Comparison of ENCODE assay signal across 26 mouse cellular contexts in the genomic region with DNA sequence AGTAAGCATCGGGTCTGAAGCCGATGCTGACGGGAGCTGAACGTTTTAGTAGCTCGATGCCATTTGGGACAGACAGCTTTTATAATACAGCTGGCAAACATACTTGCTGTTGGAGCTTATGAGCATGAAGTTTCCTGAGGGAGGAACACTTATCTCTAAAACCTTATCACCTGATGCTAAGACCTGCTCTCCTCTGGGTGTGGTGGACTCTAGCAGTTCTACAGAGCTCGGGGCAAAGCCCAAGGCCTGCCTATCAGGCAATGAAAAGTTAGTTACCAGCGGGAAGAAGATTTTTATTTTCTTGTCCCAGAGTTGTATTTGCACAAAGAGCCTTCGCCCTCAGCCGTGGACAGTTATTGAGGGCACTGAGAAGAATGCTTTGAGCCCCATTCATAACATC. TPM values are rescaled to one million over a fixed set of nuclear protein-coding genes. Genes with fewer than 3 reads are reported as not detected.
DNase-seq lines count a peak whose midpoint lies in the region; ATAC-seq and TF ChIP-seq lines count a peak whose summit lies in the region.
"Had no signal": no experiment of that assay in that cellular context is flagged by ENCODE, and none has a peak within 500 bp of the region (broad histone marks: within the 10 kb centered on the region; RNA-seq: fewer than 3 reads in every experiment).

No protein-coding gene starts in this region.

- peak; percentile 88 for ATAC-seq in intestine, embryonic 16.5 days
- ATAC-seq: CD4-positive, CD25-positive, alpha-beta regulatory T cell, adult 4 months; forebrain, embryonic 14.5 days; forebrain, embryonic 16.5 days had no signal

- H3K79me2 ChIP-seq in MEL (ENCODE audit: control insufficient read depth, insufficient read depth, low read length, poor library complexity), result no peaks in the 10 kb centered on the region

- H3K4me3 ChIP-seq in MEL (ENCODE audit: control insufficient read depth in 1 of 2, insufficient read depth in 1 of 2, low read depth in 2 of 2, low read length in 2 of 2), result no peak overlapping the region
- no peak overlapping the region for H3K4me3 ChIP-seq in intestine, embryonic 16.5 days (ENCODE audit: low read length)
- no peak overlapping the region for H3K4me3 ChIP-seq in small intestine, adult 2 months (ENCODE audit: low read depth, low read length)
- H3K4me3 ChIP-seq: embryonic facial prominence, embryonic 13.5 days; embryonic facial prominence, embryonic 15.5 days; erythroblast, embryonic 14.5 days; forebrain, embryonic 10.5 days; forebrain, embryonic 12.5 days had no signal

- peaks cover 0 to 1% of the 10 kb centered on the region in 2 experiments; a peak in 1 of 4 replicates for H3K27me3 ChIP-seq in MEL (ENCODE audit: control insufficient read depth in 1 of 2, insufficient read depth in 2 of 2, low read length in 2 of 2)
- no peaks in the 10 kb centered on the region for H3K27me3 ChIP-seq in intestine, embryonic 16.5 days (replicated peaks; ENCODE audit: control insufficient read depth, insufficient read depth, low read length)
- H3K27me3 ChIP-seq in small intestine, adult 2 months (ENCODE audit: control insufficient read depth, insufficient read depth, low read length), result no peaks in the 10 kb centered on the region
- H3K27me3 ChIP-seq: CH12.LX; embryonic facial prominence, embryonic 13.5 days; embryonic facial prominence, embryonic 15.5 days; forebrain, embryonic 12.5 days had no signal

- no peak for DNase-seq in MEL (ENCODE audit: low read depth, low spot score)
- DNase-seq in lung, adult 18-20 months, result no peak
- DNase-seq in urinary bladder, postnatal 36 days (ENCODE audit: low spot score in 2 of 2), result no peak
- DNase-seq: adrenal gland, adult 2 months; adrenal gland, postnatal 10 days; adrenal gland, postnatal 25 days; B cell, adult 2 months; cerebellum, adult 11 months; cerebellum, adult 18-20 months; cerebellum, adult 8-10 months; cerebellum, adult 9-11 months; cerebellum, postnatal 14 days; cerebellum, postnatal 36 days; embryo, embryonic 11 days had no signal

- WGBS in intestine, embryonic 16.5 days, result 68% methylated on average over 9 of the region's 9 CpGs
- WGBS in small intestine, adult 2 months, result 36% methylated on average over 9 of the region's 9 CpGs

- H3K27ac ChIP-seq in MEL (ENCODE audit: control insufficient read depth, low read depth, low read length), result no peak overlapping the region
- 0 out of 2 replicates have a peak overlapping the region, but pooled peaks have one; percentile 23 for H3K27ac ChIP-seq in intestine, embryonic 16.5 days (ENCODE audit: low read length)
- H3K27ac ChIP-seq in small intestine, adult 2 months (ENCODE audit: insufficient read depth, low read depth, low read length), result peak overlapping the region; percentile 90
- H3K27ac ChIP-seq: embryonic facial prominence, embryonic 13.5 days; embryonic facial prominence, embryonic 15.5 days; forebrain, embryonic 10.5 days; forebrain, embryonic 12.5 days had no signal

- no peak overlapping the region for H3K9ac ChIP-seq in MEL (ENCODE audit: control insufficient read depth, low read depth, low read length, poor library complexity, severe bottlenecking)
- H3K9ac ChIP-seq in intestine, embryonic 16.5 days (ENCODE audit: low read depth, low read length), result no peak overlapping the region
- H3K9ac ChIP-seq: embryonic facial prominence, embryonic 13.5 days; embryonic facial prominence, embryonic 15.5 days; forebrain, embryonic 12.5 days had no signal

- no peaks in the 10 kb centered on the region for H3K4me1 ChIP-seq in MEL (ENCODE audit: control insufficient read depth in 1 of 2, insufficient read depth in 2 of 2, low read length in 2 of 2)
- peaks cover 4% of the 10 kb centered on the region; the same call in 1 of the 2 replicates for H3K4me1 ChIP-seq in intestine, embryonic 16.5 days (ENCODE audit: control insufficient read depth, insufficient read depth, low read length)
- peaks cover 23% of the 10 kb centered on the region for H3K4me1 ChIP-seq in small intestine, adult 2 months (ENCODE audit: control insufficient read depth, insufficient read depth, insufficient read length, low read length)
- H3K4me1 ChIP-seq: embryonic facial prominence, embryonic 13.5 days; embryonic facial prominence, embryonic 15.5 days; forebrain, embryonic 10.5 days; forebrain, embryonic 12.5 days had no signal

- TF ChIP-seq EP300 in MEL (IDR thresholded peaks at IDR 0.05; ENCODE audit: low read depth in 1 of 2, low read length in 2 of 2), result no peak

- no peak for TF ChIP-seq RAD21 in MEL (IDR thresholded peaks at IDR 0.05; ENCODE audit: low read depth, low read length)

- TF ChIP-seq CTCF in MEL (IDR thresholded peaks at IDR 0.05 in 2 of 3, conservative IDR thresholded peaks at IDR 0.05 in 1 of 3; ENCODE audit: control insufficient read depth in 1 of 3, insufficient read depth in 1 of 3, low read depth in 2 of 3, low read length in 3 of 3, poor library complexity in 1 of 3, severe bottlenecking in 1 of 3), result no peak
- no peak for TF ChIP-seq CTCF in small intestine, adult 2 months (IDR thresholded peaks at IDR 0.05; ENCODE audit: extremely low read depth, insufficient read length, insufficient replicate concordance, low read depth, low read length)

- no peak for TF ChIP-seq POLR2A in MEL (IDR thresholded peaks at IDR 0.05; ENCODE audit: control insufficient read depth in 1 of 2, insufficient read depth in 1 of 2, low read depth in 1 of 2, low read length in 2 of 2, poor library complexity in 1 of 2)
- TF ChIP-seq POLR2A in small intestine, adult 2 months (IDR thresholded peaks at IDR 0.05; ENCODE audit: low read depth, low read length), result no peak

- no peaks in the 10 kb centered on the region for H3K9me3 ChIP-seq in MEL (replicated peaks; ENCODE audit: insufficient read depth, low read length)
- no peaks in the 10 kb centered on the region for H3K9me3 ChIP-seq in intestine, embryonic 16.5 days (ENCODE audit: control insufficient read depth, low read length)
- H3K9me3 ChIP-seq: embryonic facial prominence, embryonic 13.5 days; embryonic facial prominence, embryonic 15.5 days; forebrain, embryonic 12.5 days; G1E had no signal

- H3K36me3 ChIP-seq in MEL (ENCODE audit: control insufficient read depth in 1 of 2, insufficient read depth in 2 of 2, low read length in 2 of 2), result no peaks in the 10 kb centered on the region
- H3K36me3 ChIP-seq in intestine, embryonic 16.5 days (ENCODE audit: control insufficient read depth, insufficient read depth, low read length), result no peaks in the 10 kb centered on the region
- peaks cover 34% of the 10 kb centered on the region for H3K36me3 ChIP-seq in small intestine, adult 2 months (ENCODE audit: control insufficient read depth, insufficient read depth, low read length)
- H3K36me3 ChIP-seq: embryonic facial prominence, embryonic 13.5 days; embryonic facial prominence, embryonic 15.5 days; forebrain, embryonic 10.5 days; forebrain, embryonic 12.5 days; G1E had no signal

- no peak overlapping the region for H3K4me2 ChIP-seq in intestine, embryonic 16.5 days (ENCODE audit: low read depth, low read length)
- H3K4me2 ChIP-seq: embryonic facial prominence, embryonic 13.5 days; embryonic facial prominence, embryonic 15.5 days; forebrain, embryonic 12.5 days had no signal

TF ChIP-seq in MEL, 35 proteins besides CTCF, POLR2A, EP300 and RAD21:
- TF ChIP-seq MAFK (IDR thresholded peaks at IDR 0.05; ENCODE audit: borderline replicate concordance, low read depth, low read length) (no peak), GATA1 (IDR thresholded peaks at IDR 0.05; ENCODE audit: low read depth, low read length) (peak; percentile 11; the same call in 1 of the 2 replicates), NELFE (IDR thresholded peaks at IDR 0.05; ENCODE audit: low read depth, low read length) (no peak), NRF1 (IDR thresholded peaks at IDR 0.05; ENCODE audit: insufficient read depth, low read depth, low read length, poor library complexity, severe bottlenecking) (no peak)
TF ChIP-seq in MEL: peak in this region for 1.

RNA-seq across cellular contexts. Expression of a gene that starts 43.1 kb away (rescaled TPM):
- 5.0 and 5.3 TPM in 2 replicates for total RNA-seq in MEL (2012; rRNA removed)
- 10 to 100 TPM in 1 of 2 experiments, not detected in 1; 19.8 TPM for polyA plus RNA-seq in MEL (2012; ENCODE audit: insufficient read depth in 1 of 2, insufficient read length in 2 of 2, low read depth in 1 of 2, low replicate concordance in 2 of 2, missing spikeins in 1 of 2)
- polyA plus RNA-seq in intestine, embryonic 16.5 days (2015; fragmentation: Nextera tagmentation; extraction: Ambion mirVana), result 10.9 and 12.1 TPM in 2 replicates
- 1.8 and 4.1 TPM in 2 replicates for polyA plus RNA-seq in small intestine, adult 2 months (2012; rRNA removed)
